ENCODE assay signal across 12 mouse cellular contexts in the genomic region with DNA sequence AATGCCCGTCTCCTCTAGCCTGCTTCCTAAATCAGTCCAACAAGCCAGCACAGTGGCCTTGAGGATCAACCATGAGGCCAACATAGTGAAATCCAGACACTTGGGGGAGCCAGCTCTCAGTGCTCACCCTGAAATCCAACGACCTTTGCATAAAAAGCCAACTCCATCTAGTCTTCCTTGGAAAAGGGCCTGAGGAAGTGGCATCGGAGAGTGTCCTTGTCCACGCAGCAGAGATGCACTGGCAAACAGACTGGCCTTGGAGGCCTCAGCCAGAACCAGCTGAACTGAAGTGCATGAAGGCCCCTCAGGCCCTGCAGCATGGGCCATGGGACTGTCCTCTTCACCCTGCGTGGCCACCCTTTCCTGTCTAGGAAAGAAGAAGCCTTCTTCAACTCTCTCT. TPM values are rescaled to one million over a fixed set of nuclear protein-coding genes. Genes with fewer than 3 reads are reported as not detected.
DNase-seq lines count a peak whose midpoint lies in the region; ATAC-seq and TF ChIP-seq lines count a peak whose summit lies in the region.
"Had no signal": no experiment of that assay in that cellular context is flagged by ENCODE, and none has a peak within 500 bp of the region (broad histone marks: within the 10 kb centered on the region; RNA-seq: fewer than 3 reads in every experiment).

No protein-coding gene starts in this region.

- H3K36me3 ChIP-seq in heart, postnatal 0 days (replicated peaks; ENCODE audit: control insufficient read depth, insufficient read depth, low read length), result peaks cover 78% of the 10 kb centered on the region
- H3K36me3 ChIP-seq in midbrain, postnatal 0 days (ENCODE audit: insufficient read depth, low read length), result peaks cover 53% of the 10 kb centered on the region
- H3K36me3 ChIP-seq in midbrain, embryonic 10.5 days, result peaks cover 75% of the 10 kb centered on the region
- peaks cover 100% of the 10 kb centered on the region for H3K36me3 ChIP-seq in myocyte (ENCODE audit: control insufficient read depth, insufficient read depth)

- TF ChIP-seq POLR2A in myocyte (IDR thresholded peaks at IDR 0.05; ENCODE audit: insufficient read length, low read depth), result peak; percentile 48

- 78% methylated on average over 5 of the region's 5 CpGs for WGBS in heart, postnatal 0 days
- WGBS in midbrain, postnatal 0 days, result 82% methylated on average over 5 of the region's 5 CpGs
- WGBS in midbrain, embryonic 10.5 days, result 85% methylated on average over 5 of the region's 5 CpGs

- H3K9me3 ChIP-seq in heart, postnatal 0 days (replicated peaks; ENCODE audit: control insufficient read depth, low read length), result no peaks in the 10 kb centered on the region
- H3K9me3 ChIP-seq in midbrain, postnatal 0 days (ENCODE audit: low read length), result no peaks in the 10 kb centered on the region
- no peaks in the 10 kb centered on the region for H3K9me3 ChIP-seq in midbrain, embryonic 10.5 days (replicated peaks)
- H3K9me3 ChIP-seq: heart, embryonic 10.5 days; limb, embryonic 12.5 days had no signal

- H3K4me1 ChIP-seq in heart, postnatal 0 days (ENCODE audit: control insufficient read depth, insufficient read depth), result peaks cover 20% of the 10 kb centered on the region
- no peaks in the 10 kb centered on the region for H3K4me1 ChIP-seq in midbrain, postnatal 0 days (ENCODE audit: insufficient read depth, low read length)
- no peaks in the 10 kb centered on the region for H3K4me1 ChIP-seq in midbrain, embryonic 10.5 days

- H3K4me3 ChIP-seq in heart, postnatal 0 days (ENCODE audit: low read depth, low read length), result no peak overlapping the region
- no peak overlapping the region for H3K4me3 ChIP-seq in midbrain, postnatal 0 days (ENCODE audit: low read depth, low read length)
- no peak overlapping the region for H3K4me3 ChIP-seq in midbrain, embryonic 10.5 days
- no peak overlapping the region for H3K4me3 ChIP-seq in myocyte
- H3K4me3 ChIP-seq: heart, embryonic 10.5 days; limb, embryonic 12.5 days had no signal

- no peaks in the 10 kb centered on the region for H3K79me2 ChIP-seq in myocyte (ENCODE audit: control insufficient read depth, insufficient read depth)

- no peak for TF ChIP-seq EP300 in heart, postnatal 0 days (IDR thresholded peaks at IDR 0.05; ENCODE audit: low read depth)

- H3K4me2 ChIP-seq in heart, postnatal 0 days (ENCODE audit: low read depth, low read length), result no peak overlapping the region
- no peak overlapping the region for H3K4me2 ChIP-seq in midbrain, postnatal 0 days (ENCODE audit: low read depth, low read length, poor library complexity, severe bottlenecking)
- H3K4me2 ChIP-seq in myocyte (ENCODE audit: low read depth), result no peak overlapping the region
- H3K4me2 ChIP-seq: limb, embryonic 12.5 days had no signal

- no peak for ATAC-seq in heart, postnatal 0 days (ENCODE audit: insufficient read depth, low read depth)
- no peak for ATAC-seq in midbrain, postnatal 0 days (ENCODE audit: low FRiP score)

- no peak overlapping the region for H3K9ac ChIP-seq in heart, postnatal 0 days (replicated peaks; ENCODE audit: low read depth, low read length)
- no peak overlapping the region for H3K9ac ChIP-seq in midbrain, postnatal 0 days (replicated peaks; ENCODE audit: low read length, poor library complexity, severe bottlenecking)
- H3K9ac ChIP-seq: limb, embryonic 12.5 days had no signal

- peak overlapping the region; percentile 18 for H3K27ac ChIP-seq in heart, postnatal 0 days (ENCODE audit: low read depth)
- peak overlapping the region; percentile 47; the same call in 1 of the 2 replicates for H3K27ac ChIP-seq in midbrain, postnatal 0 days (ENCODE audit: low read depth, low read length)
- H3K27ac ChIP-seq in midbrain, embryonic 10.5 days (replicated peaks), result no peak overlapping the region
- H3K27ac ChIP-seq: heart, embryonic 10.5 days had no signal

- no peak overlapping the region for H3ac ChIP-seq in myocyte (ENCODE audit: control insufficient read depth, insufficient read length)

- DNase-seq in heart, postnatal 0 days (ENCODE audit: low spot score), result no peak
- DNase-seq in heart, adult 9 months (ENCODE audit: low spot score in 2 of 2), result no peak
- no peak for DNase-seq in midbrain, postnatal 0 days (ENCODE audit: low spot score)
- DNase-seq in midbrain, embryonic 10.5 days (ENCODE audit: low spot score), result no peak
- DNase-seq in adrenal gland, postnatal 14 days, result peak; percentile 71
- no peak for DNase-seq in thymus, postnatal 14 days
- DNase-seq: lung, postnatal 4 days; retina, postnatal 1 day had no signal

- no peak for TF ChIP-seq CTCF in heart, postnatal 0 days (IDR thresholded peaks at IDR 0.05; ENCODE audit: low read depth)
- peak; percentile 32 for TF ChIP-seq CTCF in midbrain, postnatal 0 days (IDR thresholded peaks at IDR 0.05)

- H3K27me3 ChIP-seq in heart, postnatal 0 days (ENCODE audit: control insufficient read depth, insufficient read depth, low read length), result no peaks in the 10 kb centered on the region
- H3K27me3 ChIP-seq in midbrain, postnatal 0 days (ENCODE audit: insufficient read depth, low read length), result no peaks in the 10 kb centered on the region
- no peaks in the 10 kb centered on the region for H3K27me3 ChIP-seq in midbrain, embryonic 10.5 days (ENCODE audit: low read depth, poor library complexity, severe bottlenecking)
- no peaks in the 10 kb centered on the region for H3K27me3 ChIP-seq in myocyte (ENCODE audit: control insufficient read depth, insufficient read depth, insufficient read length)
- H3K27me3 ChIP-seq: limb, embryonic 12.5 days had no signal

TF ChIP-seq in myocyte, 11 proteins besides CTCF, POLR2A, EP300 and RAD21:
- TF ChIP-seq POLR2AphosphoS2 (IDR thresholded peaks at IDR 0.05; ENCODE audit: insufficient read length, low read depth), result peak; percentile 90
- TF ChIP-seq CEBPB (IDR thresholded peaks at IDR 0.05; ENCODE audit: insufficient read depth, poor library complexity, severe bottlenecking), result no peak
TF ChIP-seq in myocyte: peak in this region for 1.

RNA-seq across cellular contexts. Expression of gene Mb, which starts 31.0 kb away (rescaled TPM):
- total RNA-seq in heart, postnatal 0 days (2014; rRNA removed; ENCODE audit: low replicate concordance), result 4,504 and 5,889 TPM in 2 replicates
- polyA plus RNA-seq in heart, postnatal 0 days (2015; fragmentation: Nextera tagmentation; extraction: Ambion mirVana), result 3,958 and 4,151 TPM in 2 replicates
- total RNA-seq in midbrain, postnatal 0 days (2014; rRNA removed), result 0.66 TPM in 1 of 2 replicates, not detected in the other
- polyA plus RNA-seq in midbrain, postnatal 0 days (2015; fragmentation: Nextera tagmentation; extraction: Ambion mirVana), result 0.53 and 0.69 TPM in 2 replicates
- 0.16 and 0.25 TPM in 2 replicates for polyA plus RNA-seq in midbrain, embryonic 10.5 days (2016; fragmentation: Nextera tagmentation; extraction: Ambion mirVana)
- 5.9 and 6.8 TPM in 2 replicates for total RNA-seq in adrenal gland, postnatal 14 days (2021)
- 1,055 TPM for polyA plus RNA-seq in myocyte (2012; fragmentation: generic; extraction: Trizol)
- total RNA-seq: monocyte, adult 5-6 weeks had no signal

RNA-seq across cellular contexts. Expression of gene Apol6, which starts 36.9 kb away (rescaled TPM):
- not detected in 2 replicates for total RNA-seq in heart, postnatal 0 days (2014; rRNA removed; ENCODE audit: low replicate concordance)
- polyA plus RNA-seq in heart, postnatal 0 days (2015; fragmentation: Nextera tagmentation; extraction: Ambion mirVana), result 0.11 TPM in 2 replicates
- total RNA-seq in midbrain, postnatal 0 days (2014; rRNA removed), result 0.14 and 0.16 TPM in 2 replicates
- polyA plus RNA-seq in midbrain, postnatal 0 days (2015; fragmentation: Nextera tagmentation; extraction: Ambion mirVana), result 0.15 and 0.16 TPM in 2 replicates
- polyA plus RNA-seq in midbrain, embryonic 10.5 days (2016; fragmentation: Nextera tagmentation; extraction: Ambion mirVana), result not detected in 2 replicates
- 24.3 and 26.2 TPM in 2 replicates for total RNA-seq in adrenal gland, postnatal 14 days (2021)
- polyA plus RNA-seq in myocyte (2012; fragmentation: generic; extraction: Trizol), result 4.8 TPM
- total RNA-seq: monocyte, adult 5-6 weeks had no signal
- polyA plus RNA-seq: limb, embryonic 12.5 days had no signal

Comparison
In these comparisons a context has a peak if more than half of its experiments do, and no peak if none do; other contexts are left out.
1. RNA of gene Mb, which starts 31.0 kb away (polyA plus RNA-seq): 3,958 to 4,151 TPM in heart, postnatal 0 days and 1,055 TPM in myocyte (single experiment); 0.53 to 0.69 TPM in midbrain, postnatal 0 days and 0.16 to 0.25 TPM in midbrain, embryonic 10.5 days; every median in the first group is over 100 times any median in the second.